Mouse (Mus musculus) kidney, postnatal 36 days (tissue): ENCODE results near the gene Snx18.

Experiments used
- DNase-seq, 2 experiments: peaks; one replicate each; pipeline ENCODE4 v3.0.0; 2021 to 2022; ENCODE audit warnings: mixed read lengths in 2 of 2

The Snx18 gene

GRCm38 (mm10) chr13:113615971-113616671 is 2.2 kb downstream of the Snx18 start:
- peak; percentile 71 to 74 for DNase-seq

- DNase-seq = no peak
Measured at GRCm38 (mm10) chr13:113615546-113615941, 2.8 kb downstream of the Snx18 start.

- DNase-seq = peak; percentile 93 to 94
Measured at GRCm38 (mm10) chr13:113614635-113615545, 3.5 kb downstream of the Snx18 start.

GRCm38 (mm10) chr13:113613882-113614281 is 4.5 kb downstream of the Snx18 start:
- DNase-seq = no peak

GRCm38 (mm10) chr13:113613341-113613740 is 5.0 kb downstream of the Snx18 start:
- no peak for DNase-seq

- DNase-seq = peak; percentile 71 to 80
Measured at GRCm38 (mm10) chr13:113612141-113612950, 6.0 kb downstream of the Snx18 start.

GRCm38 (mm10) chr13:113610732-113611500 is 7.4 kb downstream of the Snx18 start:
- DNase-seq = no peak

GRCm38 (mm10) chr13:113609429-113609828 is 8.9 kb downstream of the Snx18 start:
- no peak for DNase-seq

- no peak for DNase-seq
Measured at GRCm38 (mm10) chr13:113607821-113608220, 10.5 kb downstream of the Snx18 start.

GRCm38 (mm10) chr13:113607371-113607770 is 11.0 kb downstream of the Snx18 start:
- no peak for DNase-seq

GRCm38 (mm10) chr13:113606741-113607358 is 11.5 kb downstream of the Snx18 start:
- DNase-seq = no peak

GRCm38 (mm10) chr13:113606131-113606530 is 12.2 kb downstream of the Snx18 start:
- DNase-seq = peak in 1 of 2 experiments; percentile 48

- no peak for DNase-seq
Measured at GRCm38 (mm10) chr13:113605693-113606092, 12.7 kb downstream of the Snx18 start.

- peak in 1 of 2 experiments; percentile 63 for DNase-seq
Measured at GRCm38 (mm10) chr13:113604321-113604720, 14.0 kb downstream of the Snx18 start.

- peak in 1 of 2 experiments; percentile 54 for DNase-seq
Measured at GRCm38 (mm10) chr13:113602882-113603342, 15.5 kb downstream of the Snx18 start.

- DNase-seq = peak; percentile 72 to 73
Measured at GRCm38 (mm10) chr13:113601831-113602604, 16.3 kb downstream of the Snx18 start.

- DNase-seq = no peak
Measured at GRCm38 (mm10) chr13:113600531-113601463, 17.6 kb downstream of the Snx18 start.

GRCm38 (mm10) chr13:113599701-113600530 is 18.4 kb downstream of the Snx18 start:
- DNase-seq = no peak

- DNase-seq = no peak
Measured at GRCm38 (mm10) chr13:113597616-113598015, 20.7 kb downstream of the Snx18 start.
